Mouse (Mus musculus): ENCODE measurements at regions not wholly inside any gene's neighbourhood (a gene's known extent, or its start where the extent isn't known, plus 50 kb on each side); places are given as distances from the start of the nearest gene placed in this dataset.

DNA sequence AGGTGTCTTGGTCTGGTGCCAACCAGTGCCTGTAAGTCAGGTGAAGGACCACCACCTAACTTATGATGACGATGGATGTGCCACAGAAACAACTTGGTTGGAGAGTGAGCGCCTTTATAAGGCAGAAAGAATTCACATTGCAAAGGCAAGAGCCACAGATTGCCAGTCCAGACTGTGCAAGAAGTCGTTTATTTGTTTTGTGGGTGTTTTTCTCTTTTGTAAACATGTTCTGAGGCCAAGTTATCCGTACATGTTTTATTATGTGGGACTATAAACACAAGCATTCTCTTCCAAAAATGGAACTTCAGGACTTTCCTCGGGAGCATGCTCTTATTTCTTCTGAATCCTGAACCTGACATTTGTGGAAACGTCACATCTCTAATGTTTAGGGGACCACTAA is 369.8 kb upstream of the Nt5c1b start:
- Histone ChIP-seq H3K4me1 (peaks cover 12% of the 10 kb centered on the region; the same call in 1 of the 2 replicates), H3K9ac (no peak overlapping the region), H3K27ac (no peak overlapping the region), H3K4me2 (no peak overlapping the region), H3K36me3 (no peaks in the 10 kb centered on the region), H3K4me3 (no peak overlapping the region), H3K27me3 (no peaks in the 10 kb centered on the region), H3K9me3 (no peaks in the 10 kb centered on the region)
- WGBS = 71% methylated on average over 6 of the region's 6 CpGs
- no peak for ATAC-seq (ENCODE audit: insufficient number of reproducible peaks, low FRiP score, low TSS enrichment, low read depth)

DNA sequence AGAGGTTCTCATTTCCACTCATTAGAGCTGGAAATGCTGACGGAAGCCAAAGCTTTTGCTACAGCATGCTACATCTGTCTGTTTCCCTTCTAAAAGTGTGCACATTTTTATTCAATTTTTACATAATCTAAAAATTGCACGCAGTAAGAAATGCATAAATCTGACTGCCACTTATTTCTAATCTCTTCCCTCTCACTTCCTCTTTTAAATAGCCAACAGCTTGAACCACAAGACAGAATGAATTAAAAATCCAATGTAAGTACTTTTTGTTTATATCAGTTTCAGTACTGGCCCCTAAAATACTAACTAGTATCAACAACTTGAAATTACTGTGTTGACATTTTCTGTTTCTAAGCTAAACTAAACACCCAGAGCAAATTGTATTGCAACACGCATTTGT is 361.3 kb upstream of the Nt5c1b start:
- no peak for ATAC-seq (ENCODE audit: insufficient number of reproducible peaks, low FRiP score, low TSS enrichment, low read depth)
- Histone ChIP-seq H3K9me3 (no peaks in the 10 kb centered on the region), H3K9ac (no peak overlapping the region), H3K36me3 (no peaks in the 10 kb centered on the region), H3K27ac (no peak overlapping the region), H3K4me1 (no peaks in the 10 kb centered on the region), H3K4me3 (no peak overlapping the region), H3K4me2 (no peak overlapping the region), H3K27me3 (no peaks in the 10 kb centered on the region)
- WGBS = 70% methylated on average over 3 of the region's 3 CpGs

DNA sequence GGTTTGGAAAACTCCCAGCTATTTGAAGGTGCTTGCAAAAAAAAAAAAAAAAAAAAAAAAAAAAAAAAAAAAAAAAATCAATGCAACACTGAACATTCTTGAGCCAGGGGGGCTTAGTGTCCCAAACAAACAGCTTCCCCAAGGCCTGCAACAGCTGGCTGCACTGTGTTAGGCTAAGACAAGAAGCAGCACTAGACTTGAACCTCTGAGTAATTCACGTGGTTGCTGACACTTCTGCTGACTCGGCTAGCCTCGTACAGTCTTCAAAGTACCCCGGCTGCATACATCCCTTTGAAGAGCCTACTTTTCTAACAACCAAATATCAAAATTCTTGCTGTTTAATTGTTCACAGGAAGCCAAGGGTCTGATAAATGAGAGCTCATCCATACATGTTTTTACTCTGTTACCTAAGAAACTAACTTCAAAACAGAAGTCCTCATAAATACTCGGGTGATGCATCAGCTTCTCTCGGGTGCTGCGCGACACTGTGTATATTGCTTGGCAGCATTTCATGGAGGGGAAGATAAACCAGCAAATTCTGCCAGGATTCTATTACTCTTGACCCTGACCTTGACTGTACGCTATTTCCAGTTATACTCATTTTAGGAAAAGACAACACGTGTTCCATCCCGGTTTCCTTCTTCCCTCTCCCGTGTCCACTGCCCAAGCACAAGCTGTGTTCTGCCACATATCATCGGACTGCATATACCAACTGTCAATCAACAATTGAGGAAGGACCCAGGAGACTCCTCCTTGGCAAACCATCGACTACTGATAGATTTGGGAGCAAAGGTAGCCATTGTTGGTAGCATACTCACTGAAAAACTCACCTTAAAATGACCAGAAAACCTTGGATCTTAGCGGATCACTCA is 352.8 kb upstream of the Nt5c1b start:
- Histone ChIP-seq H3K4me3 (no peak overlapping the region), H3K4me2 (no peak overlapping the region), H3K27ac (no peak overlapping the region), H3K27me3 (no peaks in the 10 kb centered on the region), H3K9me3 (no peaks in the 10 kb centered on the region), H3K36me3 (no peaks in the 10 kb centered on the region), H3K4me1 (no peaks in the 10 kb centered on the region), H3K9ac (no peak overlapping the region)
- WGBS = 68% methylated on average over 15 of the region's 15 CpGs
- ATAC-seq (ENCODE audit: insufficient number of reproducible peaks, low FRiP score, low TSS enrichment, low read depth) = no peak

DNA sequence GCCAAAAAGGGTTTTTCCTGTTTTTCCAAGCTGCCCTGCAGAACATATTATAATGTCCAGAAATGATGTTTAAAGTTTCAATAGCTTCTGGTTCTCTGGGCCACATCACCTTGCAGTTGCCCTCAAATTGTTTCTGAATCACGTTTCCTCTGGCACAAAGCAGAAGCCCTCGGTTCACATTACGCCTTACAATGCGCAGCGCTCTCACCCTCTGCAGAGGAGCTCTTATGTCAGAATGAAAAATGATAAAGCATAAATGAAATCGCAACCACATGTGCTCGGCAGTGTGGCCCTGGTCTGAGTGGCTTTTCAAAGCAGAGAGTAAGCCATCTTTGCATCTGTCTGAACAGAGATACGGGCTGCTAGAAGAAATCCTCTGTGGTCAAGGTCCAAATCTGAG is 334.3 kb upstream of the Nt5c1b start:
- WGBS = 34% methylated on average over 8 of the region's 8 CpGs
- H3K4me2 ChIP-seq = no peak overlapping the region
- no peaks in the 10 kb centered on the region for H3K9me3 ChIP-seq
- H3K27me3 ChIP-seq = no peaks in the 10 kb centered on the region
- H3K4me3 ChIP-seq = no peak overlapping the region
- H3K9ac ChIP-seq = no peak overlapping the region
- no peaks in the 10 kb centered on the region for H3K4me1 ChIP-seq
- H3K27ac ChIP-seq = no peak overlapping the region
- no peaks in the 10 kb centered on the region for H3K36me3 ChIP-seq
- ATAC-seq (ENCODE audit: insufficient number of reproducible peaks, low FRiP score, low TSS enrichment, low read depth) = no peak

DNA sequence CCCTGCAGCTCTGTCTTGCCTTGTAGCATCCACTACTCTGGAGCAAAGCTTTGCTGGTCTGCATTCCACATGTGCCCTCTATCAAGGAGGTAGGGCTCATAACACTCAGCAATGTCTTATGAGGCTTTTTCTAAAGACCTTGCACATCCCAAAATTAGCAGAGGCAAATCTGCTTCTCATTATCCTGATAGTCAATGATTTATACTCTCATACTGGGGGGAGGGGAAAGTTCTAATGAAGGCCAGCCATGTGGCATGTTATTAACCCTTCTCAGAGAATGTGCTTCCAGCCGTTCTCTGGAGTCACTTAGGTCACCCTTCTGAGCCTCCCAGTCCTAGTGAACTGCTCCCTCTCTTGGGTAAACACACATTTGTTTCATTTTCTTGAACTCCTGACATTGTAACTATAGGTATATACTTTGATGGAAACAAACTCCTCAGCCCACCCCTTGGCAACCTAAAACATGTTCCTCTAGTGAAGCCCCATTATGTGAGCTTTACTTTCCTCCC is 307.7 kb upstream of the Nt5c1b start:
- Histone ChIP-seq H3K9me3 (no peaks in the 10 kb centered on the region), H3K4me3 (no peak overlapping the region), H3K27ac (no peak overlapping the region), H3K36me3 (no peaks in the 10 kb centered on the region), H3K4me1 (peaks cover 6% of the 10 kb centered on the region; the same call in 1 of the 2 replicates), H3K9ac (no peak overlapping the region), H3K27me3 (no peaks in the 10 kb centered on the region), H3K4me2 (no peak overlapping the region)
- no peak for ATAC-seq (ENCODE audit: insufficient number of reproducible peaks, low FRiP score, low TSS enrichment, low read depth)
- 17% methylated on average over 1 of the region's 1 CpGs for WGBS

DNA sequence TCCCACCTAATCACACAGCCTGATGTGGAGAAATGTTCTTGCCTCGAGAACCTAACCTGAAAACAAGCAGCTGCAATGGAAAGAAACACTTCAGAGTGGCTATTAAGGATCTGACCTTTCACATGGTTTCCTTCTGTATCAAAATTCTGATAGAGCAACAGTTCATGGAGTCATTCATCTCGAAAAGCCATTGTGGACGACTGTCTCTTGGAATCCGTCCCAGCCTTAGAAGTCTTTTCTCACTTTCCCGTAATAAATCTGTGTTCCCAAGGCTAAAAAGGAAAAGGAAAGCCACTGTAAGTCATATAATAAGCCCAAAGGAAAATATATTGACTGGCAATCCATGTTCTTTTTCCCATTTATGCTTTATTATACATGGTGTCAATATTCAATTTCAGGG is 291.4 kb upstream of the Nt5c1b start:
- no peaks in the 10 kb centered on the region for H3K27me3 ChIP-seq
- H3K9ac ChIP-seq = no peak overlapping the region
- no peaks in the 10 kb centered on the region for H3K9me3 ChIP-seq
- 65% methylated on average over 5 of the region's 5 CpGs for WGBS
- ATAC-seq (ENCODE audit: insufficient number of reproducible peaks, low FRiP score, low TSS enrichment, low read depth) = no peak
- no peak overlapping the region for H3K4me2 ChIP-seq
- H3K4me3 ChIP-seq = no peak overlapping the region
- no peaks in the 10 kb centered on the region for H3K36me3 ChIP-seq
- no peaks in the 10 kb centered on the region for H3K4me1 ChIP-seq
- no peak overlapping the region for H3K27ac ChIP-seq

DNA sequence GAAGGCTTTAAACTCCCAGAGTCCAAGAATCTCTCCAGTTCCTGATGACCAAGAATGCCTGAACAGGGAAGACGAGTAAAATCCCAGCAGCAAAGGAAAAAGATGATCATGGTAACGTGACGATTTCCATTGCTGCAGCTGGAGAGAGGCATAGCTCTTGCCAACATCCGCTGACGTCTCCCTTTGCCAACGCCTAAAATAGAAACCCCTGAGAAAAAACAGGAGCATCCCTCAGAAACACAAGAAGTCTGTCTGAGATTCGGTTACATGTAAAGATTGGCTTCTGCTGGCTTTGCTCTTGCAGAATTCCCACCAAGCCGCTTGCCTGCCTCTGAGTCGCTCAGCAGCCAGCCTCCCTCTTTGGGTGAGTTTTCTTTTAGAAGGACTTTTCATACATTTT is 290.3 kb upstream of the Nt5c1b start:
- no peaks in the 10 kb centered on the region for H3K9me3 ChIP-seq
- H3K27me3 ChIP-seq = no peaks in the 10 kb centered on the region
- H3K4me2 ChIP-seq = no peak overlapping the region
- WGBS = 58% methylated on average over 9 of the region's 9 CpGs
- H3K27ac ChIP-seq = no peak overlapping the region
- no peak overlapping the region for H3K9ac ChIP-seq
- no peak overlapping the region for H3K4me3 ChIP-seq
- H3K4me1 ChIP-seq = no peaks in the 10 kb centered on the region
- no peak for ATAC-seq (ENCODE audit: insufficient number of reproducible peaks, low FRiP score, low TSS enrichment, low read depth)
- H3K36me3 ChIP-seq = no peaks in the 10 kb centered on the region

DNA sequence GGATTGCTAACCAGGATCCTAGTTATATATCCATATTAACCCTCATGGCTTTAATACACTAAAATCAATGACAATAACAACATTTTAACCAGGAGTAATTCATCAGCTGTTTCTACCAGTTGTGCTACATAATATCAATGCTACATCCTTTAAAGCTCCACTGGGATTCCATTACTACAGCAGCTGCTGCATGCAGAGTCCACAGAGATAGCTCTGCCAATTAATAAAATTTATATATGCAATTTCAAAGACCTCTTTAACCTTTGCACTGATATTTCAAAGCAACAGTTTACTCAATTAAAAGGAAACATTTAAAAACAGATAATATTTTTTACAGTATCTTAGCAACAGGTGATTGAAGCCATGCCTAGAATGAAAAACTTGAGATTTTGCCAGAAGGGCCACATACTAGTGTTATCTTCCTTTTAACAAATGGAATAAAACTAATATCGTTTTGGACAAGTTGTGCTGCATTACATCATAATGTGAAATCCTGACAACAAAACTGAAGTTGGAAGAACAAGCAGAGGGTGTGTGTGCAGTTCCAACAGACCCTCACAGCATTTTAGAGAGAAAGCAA is 256.8 kb upstream of the Nt5c1b start:
- Histone ChIP-seq H3K4me1 (no peaks in the 10 kb centered on the region), H3K9me3 (no peaks in the 10 kb centered on the region), H3K9ac (no peak overlapping the region), H3K36me3 (no peaks in the 10 kb centered on the region), H3K27ac (no peak overlapping the region), H3K4me2 (no peak overlapping the region), H3K27me3 (no peaks in the 10 kb centered on the region), H3K4me3 (no peak overlapping the region)
- no peak for ATAC-seq (ENCODE audit: insufficient number of reproducible peaks, low FRiP score, low TSS enrichment, low read depth)
- 67% methylated on average over 1 of the region's 1 CpGs for WGBS

DNA sequence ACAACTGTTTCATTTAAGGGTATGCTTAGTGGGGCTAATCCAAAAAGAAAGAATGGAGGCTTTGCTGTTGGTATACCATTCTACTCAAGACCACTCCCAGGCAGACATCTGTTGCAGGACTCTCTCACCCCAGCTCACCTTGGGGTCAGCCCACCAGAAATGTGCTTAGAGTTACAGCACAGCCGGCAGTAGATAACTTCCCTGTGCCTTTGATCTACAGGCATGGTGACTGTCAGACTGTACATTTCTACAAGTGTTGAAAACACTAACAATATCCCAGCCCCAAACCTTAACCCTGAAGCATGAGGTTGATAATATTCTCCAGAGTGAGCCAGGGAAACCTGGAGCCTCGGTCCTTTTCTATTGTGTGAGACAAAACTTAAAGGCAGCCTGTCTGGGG is 247.7 kb upstream of the Nt5c1b start:
- no peak for ATAC-seq (ENCODE audit: insufficient number of reproducible peaks, low FRiP score, low TSS enrichment, low read depth)
- Histone ChIP-seq H3K27me3 (no peaks in the 10 kb centered on the region), H3K36me3 (no peaks in the 10 kb centered on the region), H3K4me3 (no peak overlapping the region), H3K27ac (no peak overlapping the region), H3K4me1 (no peaks in the 10 kb centered on the region), H3K9ac (no peak overlapping the region), H3K9me3 (no peaks in the 10 kb centered on the region), H3K4me2 (no peak overlapping the region)
- 26% methylated on average over 2 of the region's 2 CpGs for WGBS

DNA sequence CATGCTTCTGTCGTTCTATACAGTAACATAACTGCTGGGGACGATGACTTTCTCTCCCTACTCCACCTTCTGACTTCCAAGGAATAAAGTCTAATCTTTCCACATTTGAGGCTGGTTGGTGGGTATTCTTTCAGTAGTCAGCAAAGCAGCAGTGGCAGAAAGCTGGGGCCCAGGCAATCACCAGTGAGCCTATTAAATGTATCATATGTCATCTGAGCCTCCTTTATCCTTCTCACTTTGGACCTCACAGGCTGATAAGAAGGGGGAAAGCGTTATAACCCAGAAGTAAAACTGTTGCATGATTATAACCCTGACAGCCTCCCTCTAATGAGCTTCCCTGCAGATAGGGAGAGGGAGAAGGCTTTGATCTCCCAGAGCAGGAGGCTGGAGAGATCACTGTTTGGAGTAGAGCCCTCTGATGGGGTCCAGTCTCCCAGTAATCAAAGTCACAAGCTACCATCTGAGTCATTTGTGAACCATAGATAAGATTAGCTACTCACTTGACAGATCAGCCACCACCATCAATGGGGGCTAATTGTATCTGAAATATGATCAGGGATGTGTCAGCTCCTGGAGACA is 241.7 kb upstream of the Nt5c1b start:
- Histone ChIP-seq H3K27me3 (no peaks in the 10 kb centered on the region), H3K9me3 (no peaks in the 10 kb centered on the region), H3K36me3 (no peaks in the 10 kb centered on the region), H3K4me3 (no peak overlapping the region), H3K9ac (no peak overlapping the region), H3K4me2 (no peak overlapping the region), H3K27ac (no peak overlapping the region), H3K4me1 (no peaks in the 10 kb centered on the region)
- ATAC-seq (ENCODE audit: insufficient number of reproducible peaks, low FRiP score, low TSS enrichment, low read depth) = no peak
- 23% methylated on average over 3 of the region's 3 CpGs for WGBS

DNA sequence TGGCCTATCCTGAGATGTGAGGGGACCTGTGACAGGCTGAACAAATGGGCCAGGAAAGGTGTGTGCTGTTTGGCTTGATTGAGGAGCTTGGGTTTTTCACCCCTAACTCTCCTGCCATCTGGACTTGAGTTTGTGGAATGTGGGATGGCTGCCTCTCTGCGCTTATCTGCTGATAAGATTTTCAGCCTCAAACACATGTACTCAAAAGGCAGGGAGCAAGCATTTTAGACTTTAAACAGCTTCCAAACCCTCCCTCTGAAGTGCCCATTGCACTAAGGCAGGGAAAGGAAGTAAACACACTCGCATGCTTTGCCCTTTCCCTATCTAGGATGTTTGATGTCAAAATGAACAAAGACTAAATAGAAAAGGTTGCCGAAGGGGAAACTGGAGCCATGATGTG is 235.6 kb upstream of the Nt5c1b start:
- no peak for ATAC-seq (ENCODE audit: insufficient number of reproducible peaks, low FRiP score, low TSS enrichment, low read depth)
- Histone ChIP-seq H3K9me3 (no peaks in the 10 kb centered on the region), H3K4me2 (no peak overlapping the region), H3K4me3 (no peak overlapping the region), H3K9ac (no peak overlapping the region), H3K4me1 (no peaks in the 10 kb centered on the region), H3K27ac (no peak overlapping the region), H3K36me3 (no peaks in the 10 kb centered on the region), H3K27me3 (no peaks in the 10 kb centered on the region)
- WGBS = 31% methylated on average over 3 of the region's 3 CpGs

DNA sequence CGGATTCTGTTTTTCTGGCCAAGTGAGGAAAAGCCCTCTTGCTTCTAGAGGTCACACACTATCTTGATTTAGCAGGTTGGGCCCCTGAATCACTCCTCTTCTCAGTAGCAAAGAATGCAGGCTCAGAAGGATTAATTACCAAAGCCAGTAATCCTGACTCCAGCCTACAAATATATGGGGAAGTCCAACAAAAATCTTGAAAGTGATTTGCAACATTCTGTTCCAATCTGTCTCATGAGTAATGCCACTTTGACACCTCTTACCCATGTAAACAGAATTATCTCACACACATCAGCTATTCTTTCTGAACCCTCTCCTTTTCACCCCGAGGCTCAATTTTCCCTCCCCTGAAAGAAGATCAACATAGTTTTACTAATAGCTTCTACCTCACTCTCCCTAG is 233.9 kb upstream of the Nt5c1b start:
- H3K9me3 ChIP-seq = no peaks in the 10 kb centered on the region
- 23% methylated on average over 2 of the region's 2 CpGs for WGBS
- H3K27me3 ChIP-seq = no peaks in the 10 kb centered on the region
- H3K9ac ChIP-seq = no peak overlapping the region
- ATAC-seq (ENCODE audit: insufficient number of reproducible peaks, low FRiP score, low TSS enrichment, low read depth) = no peak
- H3K4me1 ChIP-seq = no peaks in the 10 kb centered on the region
- no peak overlapping the region for H3K27ac ChIP-seq
- no peak overlapping the region for H3K4me3 ChIP-seq
- H3K4me2 ChIP-seq = no peak overlapping the region
- no peaks in the 10 kb centered on the region for H3K36me3 ChIP-seq
